Mouse (Mus musculus) CD4-positive, CD25-positive, alpha-beta regulatory T cell, adult 2 months (primary cell): ENCODE data around the gene Cytip.

Experiments used
- DNase-seq: peaks from one replicate; pipeline ENCODE4 v3.0.0-alpha.2; 2012; ENCODE audit warnings: low read depth, low spot score

The Cytip gene

GRCm38 (mm10) chr2:58161813-58162212, 33.5 kb downstream of the Cytip start:
- DNase-seq = peak; percentile 63

- DNase-seq = peak; percentile 77
Observed at GRCm38 (mm10) chr2:58160541-58161307, 34.6 kb downstream of the Cytip start.

DNA sequence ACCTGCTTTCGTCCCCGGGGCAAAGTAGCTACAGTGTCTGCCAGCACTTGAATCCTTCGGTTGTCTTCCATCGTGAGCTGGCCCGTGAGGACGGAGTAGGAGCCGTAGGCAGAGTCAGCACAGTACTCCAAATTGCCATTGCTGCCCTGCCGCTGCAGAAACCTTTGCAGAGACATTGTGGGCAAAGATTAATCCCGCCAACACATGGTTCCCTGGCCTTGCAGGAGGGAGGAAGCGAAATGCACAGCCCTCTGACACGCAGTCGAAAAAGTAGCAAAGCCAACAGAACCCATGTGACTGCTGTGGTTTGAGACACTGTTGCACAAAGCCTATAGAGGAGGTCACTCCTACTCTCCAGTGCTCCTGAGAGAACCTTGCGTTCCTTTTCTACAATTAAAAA, 35.5 kb downstream of the Cytip start:
- DNase-seq = peak; percentile 84

- DNase-seq = peak; percentile 70
Observed at GRCm38 (mm10) chr2:58159121-58159520, 36.2 kb downstream of the Cytip start.

DNA sequence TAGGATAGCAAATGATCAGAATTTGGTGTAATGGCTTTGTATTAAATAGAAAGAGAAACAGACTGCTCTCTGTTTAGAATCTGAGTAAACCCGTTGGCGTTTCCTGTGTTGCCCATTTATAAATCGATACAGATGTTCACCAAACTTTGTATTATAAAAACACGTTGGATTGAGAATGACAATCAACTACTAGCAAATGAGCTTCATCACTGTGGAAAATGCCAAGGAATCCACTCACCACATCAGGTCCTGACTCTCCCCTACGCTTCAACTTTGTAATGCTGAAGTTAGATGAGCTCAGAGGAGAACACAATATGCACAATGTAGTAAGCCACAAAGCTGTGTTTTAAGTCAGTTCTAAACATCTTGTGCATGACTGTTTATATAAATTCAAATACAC, 36.8 kb downstream of the Cytip start:
- peak; percentile 59 for DNase-seq

- no peak for DNase-seq
Observed at GRCm38 (mm10) chr2:58158107-58158506, 37.2 kb downstream of the Cytip start.

GRCm38 (mm10) chr2:58157466-58157865, 37.9 kb downstream of the Cytip start:
- peak; percentile 62 for DNase-seq

DNA sequence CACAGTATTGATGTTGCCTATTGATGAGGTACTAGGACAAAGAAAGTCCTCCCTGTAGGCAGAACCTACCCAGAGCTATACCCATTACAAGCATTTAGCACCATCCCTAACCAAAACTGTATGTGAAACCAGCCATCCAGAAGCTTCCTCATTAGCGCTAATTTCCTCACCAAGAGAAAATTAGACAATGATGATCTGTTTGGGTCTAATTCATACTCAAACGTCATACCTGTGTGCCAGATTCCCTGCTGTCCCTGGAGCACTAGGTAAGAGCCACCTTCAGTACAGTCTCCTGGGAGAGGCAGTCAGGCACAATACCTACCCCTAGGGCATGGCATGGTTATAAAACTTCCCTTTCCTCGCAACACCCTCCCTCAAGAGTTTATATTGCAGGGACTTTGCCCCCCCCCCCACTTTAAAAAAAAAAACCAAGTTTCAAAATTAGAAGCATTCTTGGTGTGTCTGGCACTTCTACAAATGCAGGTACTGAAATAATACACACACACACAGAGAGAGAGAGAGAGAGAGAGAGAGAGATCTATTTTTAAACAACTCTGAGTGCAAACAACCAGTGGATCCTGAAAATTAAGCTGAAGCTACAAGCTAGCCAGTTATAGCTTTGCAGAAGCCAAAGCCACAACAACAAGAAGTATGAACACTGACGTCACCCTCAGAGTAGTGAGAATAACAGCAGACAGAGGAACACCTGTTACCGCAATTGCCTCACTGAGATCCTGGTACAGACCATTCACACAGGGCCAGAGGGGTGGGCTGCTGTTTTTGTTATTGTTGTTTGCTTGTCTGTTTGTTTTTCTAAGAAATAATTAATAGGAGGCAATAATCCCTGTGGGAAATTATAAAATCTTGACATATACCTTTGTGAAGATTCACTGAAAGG, 38.6 kb downstream of the Cytip start:
- DNase-seq = peak; percentile 93

GRCm38 (mm10) chr2:58156108-58156415, 39.3 kb downstream of the Cytip start:
- peak; percentile 78 for DNase-seq

GRCm38 (mm10) chr2:58155271-58156107, 39.8 kb downstream of the Cytip start:
- DNase-seq = peak; percentile 82

- DNase-seq = peak; percentile 33
Observed at GRCm38 (mm10) chr2:58154555-58154954, 40.8 kb downstream of the Cytip start.

- DNase-seq = peak; percentile 83
Observed at GRCm38 (mm10) chr2:58153742-58154141, 41.6 kb downstream of the Cytip start.

DNA sequence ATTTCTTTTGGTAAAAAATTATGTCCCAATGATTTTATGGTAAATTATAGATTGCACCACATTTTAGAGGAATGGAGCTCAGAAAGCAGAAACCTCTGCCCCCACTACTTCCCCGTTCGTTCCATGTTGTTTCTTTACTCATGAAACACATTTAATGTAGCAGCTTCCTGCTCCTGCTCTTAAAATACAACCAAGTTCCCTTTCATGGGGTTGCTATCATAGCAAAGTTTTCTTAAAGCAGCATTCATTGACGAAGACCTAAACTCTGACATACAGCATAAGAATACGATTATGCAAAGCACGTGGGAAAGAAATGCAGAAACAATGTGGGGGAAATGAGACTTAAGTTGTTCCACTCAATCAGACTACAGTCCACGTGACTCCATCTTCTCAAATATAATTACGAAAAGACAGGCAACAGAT, 45.3 kb downstream of the Cytip start:
- peak; percentile 52 for DNase-seq

DNA sequence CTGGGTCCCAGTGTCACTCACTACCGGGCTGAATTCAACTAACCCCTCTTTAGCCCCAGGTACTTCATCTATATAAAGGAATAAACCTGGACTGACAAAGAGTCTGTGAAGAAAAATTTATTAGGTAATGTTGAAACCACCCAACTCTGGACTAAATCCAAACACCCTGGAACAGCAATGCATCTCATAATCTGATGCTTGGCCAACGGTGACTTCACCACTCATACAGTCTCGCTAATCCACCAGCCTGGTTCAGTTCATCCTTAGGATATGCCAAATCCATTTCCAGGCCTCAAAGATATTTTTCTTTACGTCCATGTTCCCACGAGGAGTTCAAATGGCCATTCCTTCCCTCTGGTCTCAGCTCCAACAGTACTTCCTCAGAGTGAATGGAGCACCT, 48.8 kb downstream of the Cytip start:
- DNase-seq = no peak

GRCm38 (mm10) chr2:58140531-58140930, 54.8 kb downstream of the Cytip start:
- peak; percentile 46 for DNase-seq

DNA sequence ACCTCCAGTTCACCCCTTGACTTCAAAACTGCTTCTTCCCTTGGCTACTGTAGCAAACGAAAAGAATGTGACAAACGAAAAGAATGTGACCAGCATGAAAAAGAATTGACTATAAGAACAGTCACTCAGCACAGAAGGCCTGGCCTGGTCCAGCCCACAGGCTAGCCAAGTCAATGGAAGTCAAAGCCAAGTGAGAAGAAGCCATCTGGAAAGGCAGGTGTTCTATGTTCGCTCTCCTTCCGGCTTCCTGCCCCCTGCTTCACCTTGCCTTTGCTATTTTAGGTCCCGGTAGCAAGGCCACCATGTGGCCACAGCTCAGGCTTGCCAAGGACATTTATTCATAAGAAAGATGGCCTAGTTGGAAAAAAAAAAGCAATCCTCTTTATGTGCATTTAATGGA, 56.7 kb downstream of the Cytip start:
- DNase-seq = peak; percentile 66

DNA sequence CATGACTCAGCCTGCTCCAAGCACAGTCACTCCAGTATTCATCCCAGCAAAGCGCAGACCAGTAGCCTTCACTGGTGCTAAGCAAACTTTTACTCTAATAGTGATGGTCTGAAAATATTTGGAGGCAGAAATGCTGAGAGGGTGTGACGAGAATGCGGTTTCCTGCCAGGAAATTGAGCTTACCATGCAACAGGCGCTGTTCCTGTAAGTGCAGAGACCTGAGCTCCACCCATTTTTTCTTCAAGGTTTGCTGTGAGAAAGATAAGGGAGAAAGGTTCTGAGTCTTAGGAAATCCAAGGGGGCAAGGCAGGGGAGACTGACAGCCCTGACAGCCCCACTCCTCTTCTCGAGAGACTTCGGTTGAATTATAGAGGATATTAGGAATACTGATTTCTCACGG, 57.7 kb downstream of the Cytip start:
- DNase-seq = peak; percentile 89

DNA sequence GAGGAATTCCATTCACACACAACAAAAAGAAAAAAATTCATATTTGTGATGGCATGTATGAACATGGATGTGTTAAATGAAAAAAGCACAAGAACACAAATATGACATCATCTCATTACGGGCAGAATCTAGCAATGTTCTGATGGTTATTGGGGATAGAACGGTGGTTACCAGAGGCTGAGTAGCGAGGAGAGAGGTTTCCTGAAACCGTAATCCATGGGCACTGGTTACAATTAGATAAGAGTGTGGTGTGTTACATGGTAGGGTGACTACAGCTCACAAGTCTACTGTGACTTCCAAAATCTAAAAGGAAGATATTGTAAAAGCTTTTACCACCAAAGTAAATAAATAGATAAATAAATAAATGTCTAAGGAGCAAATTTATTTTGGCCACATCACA, 58.8 kb downstream of the Cytip start:
- no peak for DNase-seq

DNA sequence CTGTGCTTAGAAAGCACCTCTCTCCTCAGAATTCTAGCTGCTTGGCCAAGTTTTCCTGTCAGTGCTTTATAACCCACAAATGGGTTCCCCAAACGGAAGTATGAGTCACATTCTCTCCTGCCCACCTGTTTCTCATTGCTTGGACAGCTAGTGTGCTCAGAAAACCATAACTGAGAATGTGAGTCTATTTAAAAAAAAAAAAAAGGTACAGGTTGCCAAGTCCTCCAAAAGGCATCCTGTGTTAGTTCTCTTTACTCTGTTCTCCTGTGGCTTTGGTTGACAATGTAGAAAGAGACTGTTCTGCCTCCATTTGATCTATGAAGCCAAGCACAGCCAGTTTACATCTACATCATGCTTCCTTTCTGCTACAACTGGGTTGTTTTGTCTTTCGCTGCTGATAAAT, 60.3 kb downstream of the Cytip start:
- DNase-seq = peak; percentile 70

GRCm38 (mm10) chr2:58132597-58132996, 62.7 kb downstream of the Cytip start:
- DNase-seq = no peak

DNA sequence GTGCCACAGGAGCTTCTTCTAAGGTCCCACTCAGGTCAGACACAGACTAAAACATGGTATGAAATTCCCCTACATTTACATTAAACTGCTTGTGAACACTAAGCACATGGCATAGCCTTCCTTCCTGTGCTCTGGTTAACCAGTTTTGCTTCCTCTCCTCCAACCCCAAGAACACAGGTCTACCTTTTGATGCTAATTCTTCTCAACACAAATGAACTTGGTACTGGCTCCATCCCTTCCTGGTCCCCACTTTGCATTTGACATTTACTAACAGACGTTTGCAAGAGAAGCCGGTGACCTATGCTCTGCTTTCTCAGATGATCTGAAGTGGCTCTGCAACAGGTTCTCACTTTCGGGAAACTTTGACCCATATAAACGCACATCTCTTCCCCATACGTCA, 65.4 kb downstream of the Cytip start:
- DNase-seq = peak; percentile 70

DNA sequence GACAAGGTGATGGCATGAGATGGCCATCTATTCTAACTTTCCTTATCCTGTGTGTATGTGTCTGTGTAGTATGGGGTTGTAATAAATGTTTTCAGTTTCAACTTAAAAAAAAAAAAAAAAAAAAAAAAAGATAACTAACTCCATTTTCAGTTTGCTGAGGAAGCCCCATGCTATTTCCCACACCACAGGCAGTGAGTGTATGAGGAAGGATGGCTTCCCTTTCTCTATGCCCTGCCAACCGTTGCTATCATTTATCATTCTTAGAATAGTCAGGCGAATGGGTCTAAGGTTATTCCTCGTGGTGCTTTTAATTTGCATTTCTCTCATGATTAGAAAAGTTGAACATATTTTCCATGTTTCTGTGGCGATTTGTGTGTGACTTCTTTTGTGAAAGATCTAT, 84.2 kb downstream of the Cytip start:
- no peak for DNase-seq
